Mouse (Mus musculus) midbrain, embryonic 10.5 days (tissue): ENCODE measurements around the gene Rpl28. TPM values are rescaled to one million over a fixed set of nuclear protein-coding genes. Genes with fewer than 3 reads are reported as not detected.

Experiments
- DNase-seq: peaks from one replicate; pipeline ENCODE4 v3.0.0-alpha.2; 2017; ENCODE audit warnings: low spot score
- H3K27ac ChIP-seq: fragments of 300-500 bp; sonication (generic); replicated peaks from 2 replicates; pipeline ENCODE4 v1.5.1; 2016; ENCODE audit warnings: mild to moderate bottlenecking
- H3K27me3 ChIP-seq: fragments of 300-500 bp; sonication (generic); 2 replicates; pipeline ENCODE4 v1.6.1; 2016; ENCODE audit warnings: low read depth, mild to moderate bottlenecking; ENCODE audit not compliant: poor library complexity, severe bottlenecking
- H3K36me3 ChIP-seq: fragments of 300-500 bp; sonication (generic); 2 replicates; pipeline ENCODE4 v1.6.1; 2016; ENCODE audit warnings: mild to moderate bottlenecking, moderate library complexity
- H3K4me1 ChIP-seq: fragments of 300-500 bp; sonication (generic); 2 replicates; pipeline ENCODE4 v1.6.1; 2016
- H3K4me3 ChIP-seq: fragments of 300-500 bp; sonication (generic); 2 replicates; pipeline ENCODE4 v1.5.1; 2016; ENCODE audit warnings: mild to moderate bottlenecking, moderate library complexity
- H3K9me3 ChIP-seq: fragments of 300-500 bp; sonication (generic); replicated peaks from 2 replicates; pipeline ENCODE4 v1.6.1; 2016; ENCODE audit warnings: mild to moderate bottlenecking
- WGBS: fragments of 180-500 bp; shearing (Covaris S2); methylation state at CpG from one replicate; pipeline ENCODE4 v1.1.7; 2016; 5-methylcytosine and 5-hydroxymethylcytosine counted together
- polyA plus RNA-seq: library from polyadenylated mRNA; unstranded; fragments of >200 nt; fragmentation: Nextera tagmentation; extraction: Ambion mirVana; gene quantifications from 2 replicates; pipeline ENCODE4 v1.2.1, GENCODE M21; 2016

Gene Rpl28
- polyA plus RNA-seq, 1 experiment from 2014 or later: 383 TPM

- H3K36me3 ChIP-seq: no peaks in the 10 kb centered on the region
- no peak for DNase-seq
- H3K4me3 ChIP-seq: no peak overlapping the region
- H3K4me1 ChIP-seq: peaks cover 23% of the 10 kb centered on the region
- no peaks in the 10 kb centered on the region for H3K27me3 ChIP-seq
- no peaks in the 10 kb centered on the region for H3K9me3 ChIP-seq
- H3K27ac ChIP-seq: no peak overlapping the region
- 16% methylated on average over 4 of the region's 4 CpGs for WGBS
These were observed 27.5 kb upstream of the Rpl28 start for GRCm38 (mm10) chr7:4764946-4765710.

GRCm38 (mm10) chr7:4771202-4771601, 21.5 kb upstream of the Rpl28 start, which contains the start of gene Fam71e2:
Gene Fam71e2 (minus strand): TSS chr7:4771302.
- Histone ChIP-seq H3K4me3 (no peak within 1 kb of the TSS), H3K36me3 (no peaks in the 10 kb centered on the region), H3K27me3 (peaks cover 23% of the 10 kb centered on the region), H3K9me3 (no peaks in the 10 kb centered on the region), H3K4me1 (peaks cover 5% of the 10 kb centered on the region), H3K27ac (no peak within 1 kb of the TSS)
- no peak for DNase-seq
- 87% methylated on average over 4 of the region's 5 CpGs for WGBS

- peaks cover 30% of the 10 kb centered on the region for H3K4me1 ChIP-seq
- no peak overlapping the region for H3K4me3 ChIP-seq
- H3K36me3 ChIP-seq: no peaks in the 10 kb centered on the region
- WGBS: 59% methylated on average over 10 of the region's 10 CpGs
- H3K9me3 ChIP-seq: 0 out of 2 replicates have a peak, but pooled peaks cover 2% of the 10 kb centered on the region
- H3K27ac ChIP-seq: no peak overlapping the region
- DNase-seq: no peak
- peaks cover 68% of the 10 kb centered on the region for H3K27me3 ChIP-seq
These were observed 16.5 kb upstream of the Rpl28 start for GRCm38 (mm10) chr7:4776131-4776530.

GRCm38 (mm10) chr7:4776861-4777830, 15.5 kb upstream of the Rpl28 start:
- under 1% methylated on average over 56 of the region's 56 CpGs for WGBS
- 0 out of 2 replicates have a peak, but pooled peaks cover 2% of the 10 kb centered on the region for H3K9me3 ChIP-seq
- H3K27ac ChIP-seq: peak overlapping the region; percentile 38; the same call in 1 of the 2 replicates
- peak overlapping the region; percentile 47 for H3K4me3 ChIP-seq
- H3K36me3 ChIP-seq: no peaks in the 10 kb centered on the region
- H3K27me3 ChIP-seq: peaks cover 72% of the 10 kb centered on the region
- peaks cover 37% of the 10 kb centered on the region for H3K4me1 ChIP-seq
- peak; percentile 87 for DNase-seq

GRCm38 (mm10) chr7:4777851-4778637, 14.6 kb upstream of the Rpl28 start:
- peak overlapping the region; percentile 47 for H3K4me3 ChIP-seq
- DNase-seq: no peak
- peaks cover 78% of the 10 kb centered on the region for H3K27me3 ChIP-seq

GRCm38 (mm10) chr7:4779921-4780320, 12.8 kb upstream of the Rpl28 start:
- Histone ChIP-seq H3K27ac (0 out of 2 replicates have a peak overlapping the region, but pooled peaks have one; percentile 13), H3K27me3 (peaks cover 67% of the 10 kb centered on the region), H3K4me1 (peaks cover 40% of the 10 kb centered on the region), H3K36me3 (no peaks in the 10 kb centered on the region), H3K4me3 (no peak overlapping the region), H3K9me3 (0 out of 2 replicates have a peak, but pooled peaks cover 2% of the 10 kb centered on the region)
- 36% methylated on average over 5 of the region's 5 CpGs for WGBS
- no peak for DNase-seq

More at GRCm38 (mm10) chr7:4777851-4778637, 14.6 kb upstream of the Rpl28 start:
- 4% methylated on average over 19 of the region's 20 CpGs for WGBS
- Histone ChIP-seq H3K36me3 (no peaks in the 10 kb centered on the region), H3K9me3 (0 out of 2 replicates have a peak, but pooled peaks cover 2% of the 10 kb centered on the region), H3K4me1 (peaks cover 40% of the 10 kb centered on the region), H3K27ac (peak overlapping the region; percentile 7; the same call in 1 of the 2 replicates)

- peaks cover 53% of the 10 kb centered on the region for H3K27me3 ChIP-seq
These were observed 10.5 kb upstream of the Rpl28 start for GRCm38 (mm10) chr7:4782130-4782529.

GRCm38 (mm10) chr7:4782759-4783158, 9.9 kb upstream of the Rpl28 start, which contains the start of the genes Il11 and Tmem190:
Gene Il11 (minus strand): TSS chr7:4782859.
Gene Tmem190 (plus strand): TSS chr7:4782937.
- WGBS: 81% methylated on average over 2 of the region's 2 CpGs
- Histone ChIP-seq H3K4me3 (no peak within 1 kb of the TSS), H3K36me3 (no peaks in the 10 kb centered on the region), H3K4me1 (peaks cover 28% of the 10 kb centered on the region), H3K9me3 (no peaks in the 10 kb centered on the region), H3K27me3 (peaks cover 53% of the 10 kb centered on the region), H3K27ac (no peak within 1 kb of the TSS; the same call in 1 of the 2 replicates)
- no peak for DNase-seq

More at GRCm38 (mm10) chr7:4782130-4782529, 10.5 kb upstream of the Rpl28 start:
- peaks cover 35% of the 10 kb centered on the region for H3K4me1 ChIP-seq
- no peaks in the 10 kb centered on the region for H3K9me3 ChIP-seq
- no peak for DNase-seq
- no peak overlapping the region for H3K27ac ChIP-seq
- WGBS: 65% methylated on average over 3 of the region's 3 CpGs
- H3K36me3 ChIP-seq: no peaks in the 10 kb centered on the region
- H3K4me3 ChIP-seq: no peak overlapping the region

GRCm38 (mm10) chr7:4783667-4784268, 8.9 kb upstream of the Rpl28 start:
- peaks cover 53% of the 10 kb centered on the region for H3K27me3 ChIP-seq
- WGBS: 87% methylated on average over 14 of the region's 14 CpGs
- no peak overlapping the region for H3K4me3 ChIP-seq
- DNase-seq: no peak
- H3K36me3 ChIP-seq: no peaks in the 10 kb centered on the region
- H3K4me1 ChIP-seq: peaks cover 26% of the 10 kb centered on the region
- H3K9me3 ChIP-seq: no peaks in the 10 kb centered on the region
- no peak overlapping the region for H3K27ac ChIP-seq

- WGBS: 3% methylated on average over 64 of the region's 64 CpGs
- peaks cover 45% of the 10 kb centered on the region for H3K27me3 ChIP-seq
- H3K27ac ChIP-seq: peak overlapping the region; percentile 89
These were observed 3.9 kb upstream of the Rpl28 start for GRCm38 (mm10) chr7:4788499-4789435.

More at GRCm38 (mm10) chr7:4788499-4789435, 3.9 kb upstream of the Rpl28 start:
- Histone ChIP-seq H3K9me3 (no peaks in the 10 kb centered on the region), H3K4me1 (peaks cover 17% of the 10 kb centered on the region), H3K36me3 (peaks cover 3% of the 10 kb centered on the region), H3K4me3 (peak overlapping the region; percentile 62)
- DNase-seq: peak; percentile 83
